Mouse (Mus musculus) liver, embryonic 12.5 days (tissue): ENCODE data around the gene Ccnb1ip1. TPM values are rescaled to one million over a fixed set of nuclear protein-coding genes. Genes with fewer than 3 reads are reported as not detected.
"Not testable (repeated sequence)": the region's sequence is repeated elsewhere in the genome, so short reads cannot be mapped to it uniquely, and the experiment has no call there.

Source experiments
- ATAC-seq: fragments of 200-750 bp; cut with Nextera tagmentation; 2 replicates; pipeline ENCODE4 v1.8.0; 2017; ENCODE audit warnings: moderate number of reproducible peaks, mild to moderate bottlenecking, moderate library complexity
- H3K27ac ChIP-seq: fragments of 300-500 bp; sonication (generic); 2 replicates; pipeline ENCODE4 v1.5.1; 2016; ENCODE audit warnings: mild to moderate bottlenecking
- H3K27me3 ChIP-seq: fragments of 300-500 bp; sonication (generic); replicated peaks from 2 replicates; pipeline ENCODE4 v1.6.1; 2016; ENCODE audit warnings: mild to moderate bottlenecking, moderate library complexity
- H3K36me3 ChIP-seq: fragments of 300-500 bp; sonication (generic); 2 replicates; pipeline ENCODE4 v1.6.1; 2016; ENCODE audit warnings: mild to moderate bottlenecking, moderate library complexity
- H3K4me1 ChIP-seq: fragments of 300-500 bp; sonication (generic); 2 replicates; pipeline ENCODE4 v1.6.1; 2016
- H3K4me2 ChIP-seq: fragments of 300-500 bp; sonication (generic); 2 replicates; pipeline ENCODE4 v1.6.1; 2016; ENCODE audit warnings: mild to moderate bottlenecking, moderate library complexity
- H3K4me3 ChIP-seq: fragments of 300-500 bp; sonication (generic); 2 replicates; pipeline ENCODE4 v1.5.1; 2016; ENCODE audit warnings: mild to moderate bottlenecking, moderate library complexity
- H3K9ac ChIP-seq: fragments of 300-500 bp; sonication (generic); 2 replicates; pipeline ENCODE4 v1.6.1; 2016; ENCODE audit warnings: mild to moderate bottlenecking, moderate library complexity
- H3K9me3 ChIP-seq: fragments of 300-500 bp; sonication (generic); replicated peaks from 2 replicates; pipeline ENCODE4 v1.6.1; 2016; ENCODE audit warnings: mild to moderate bottlenecking, moderate library complexity
- WGBS: fragments of 180-500 bp; shearing (Covaris S2); methylation state at CpG from one replicate; pipeline ENCODE4 v1.1.7; 2016; ENCODE audit not compliant: insufficient replicate concordance; 5-methylcytosine and 5-hydroxymethylcytosine counted together
- polyA plus RNA-seq: library from polyadenylated mRNA; unstranded; fragments of >200 nt; fragmentation: Nextera tagmentation; extraction: Ambion mirVana; gene quantifications from 2 replicates; pipeline ENCODE4 v1.2.1, GENCODE M21; 2016

The Ccnb1ip1 gene
- not detected in 2 replicates for polyA plus RNA-seq

- H3K9ac ChIP-seq: peak within 1 kb of the TSS; percentile 85
- ATAC-seq: peak; percentile 99
- peaks cover 27% of the 10 kb centered on the region for H3K36me3 ChIP-seq
- peak within 1 kb of the TSS; percentile 73 for H3K4me2 ChIP-seq
- under 1% methylated on average over 42 of the region's 42 CpGs for WGBS
- H3K4me3 ChIP-seq: peak within 1 kb of the TSS; percentile 70
- no peaks in the 10 kb centered on the region for H3K27me3 ChIP-seq
- H3K4me1 ChIP-seq: peaks cover 31% of the 10 kb centered on the region
- no peaks in the 10 kb centered on the region for H3K9me3 ChIP-seq
- peak within 1 kb of the TSS; percentile 91 for H3K27ac ChIP-seq
Measured at GRCm38 (mm10) chr14:50807487-50808072, at the start of gene Ccnb1ip1, which contains the start of gene Parp2. Gene Ccnb1ip1 (minus strand): TSS chr14:50807732. Gene Parp2 (plus strand): TSS chr14:50807841.

- Histone ChIP-seq H3K4me3 (no peak overlapping the region), H3K36me3 (peaks cover 9% of the 10 kb centered on the region), H3K27ac (no peak overlapping the region), H3K27me3 (no peaks in the 10 kb centered on the region), H3K9me3 (no peaks in the 10 kb centered on the region), H3K4me2 (no peak overlapping the region), H3K9ac (no peak overlapping the region), H3K4me1 (no peaks in the 10 kb centered on the region)
- ATAC-seq: no peak
- 71% methylated on average over 5 of the region's 5 CpGs for WGBS
Measured at GRCm38 (mm10) chr14:50855788-50856187, 48.3 kb upstream of the Ccnb1ip1 start.

GRCm38 (mm10) chr14:50837236-50837635, 29.7 kb upstream of the Ccnb1ip1 start:
- H3K36me3 ChIP-seq: no peaks in the 10 kb centered on the region
- H3K4me2 ChIP-seq: no peak overlapping the region
- no peaks in the 10 kb centered on the region for H3K4me1 ChIP-seq
- no peak overlapping the region for H3K9ac ChIP-seq
- H3K9me3 ChIP-seq: no peaks in the 10 kb centered on the region
- 73% methylated on average over 6 of the region's 6 CpGs for WGBS
- no peak overlapping the region for H3K4me3 ChIP-seq
- H3K27ac ChIP-seq: no peak overlapping the region
- no peak for ATAC-seq
- no peaks in the 10 kb centered on the region for H3K27me3 ChIP-seq

GRCm38 (mm10) chr14:50834435-50834834, 26.9 kb upstream of the Ccnb1ip1 start:
- ATAC-seq: no peak
- no peak overlapping the region for H3K9ac ChIP-seq
- no peak overlapping the region for H3K4me3 ChIP-seq
- no peaks in the 10 kb centered on the region for H3K9me3 ChIP-seq
- H3K27ac ChIP-seq: no peak overlapping the region
- no peaks in the 10 kb centered on the region for H3K27me3 ChIP-seq
- no peaks in the 10 kb centered on the region for H3K4me1 ChIP-seq
- H3K4me2 ChIP-seq: no peak overlapping the region
- WGBS: 29% methylated on average over 2 of the region's 2 CpGs
- H3K36me3 ChIP-seq: no peaks in the 10 kb centered on the region

- Histone ChIP-seq H3K9me3 (no peaks in the 10 kb centered on the region), H3K27me3 (no peaks in the 10 kb centered on the region), H3K4me3 (no peak overlapping the region), H3K4me1 (no peaks in the 10 kb centered on the region), H3K9ac (no peak overlapping the region), H3K27ac (no peak overlapping the region), H3K4me2 (no peak overlapping the region), H3K36me3 (no peaks in the 10 kb centered on the region)
- 50% methylated on average over 10 of the region's 10 CpGs for WGBS
- ATAC-seq: peak; percentile 46; the same call in 1 of the 2 replicates
Measured at GRCm38 (mm10) chr14:50833964-50834363, 26.4 kb upstream of the Ccnb1ip1 start.

- H3K4me1 ChIP-seq: no peaks in the 10 kb centered on the region
- 59% methylated on average over 3 of the region's 3 CpGs for WGBS
- no peaks in the 10 kb centered on the region for H3K9me3 ChIP-seq
- no peak overlapping the region for H3K4me3 ChIP-seq
- H3K9ac ChIP-seq: no peak overlapping the region
- ATAC-seq: no peak
- no peak overlapping the region for H3K4me2 ChIP-seq
- H3K27ac ChIP-seq: no peak overlapping the region
- H3K27me3 ChIP-seq: no peaks in the 10 kb centered on the region
- H3K36me3 ChIP-seq: no peaks in the 10 kb centered on the region
Measured at GRCm38 (mm10) chr14:50829878-50830277, 22.3 kb upstream of the Ccnb1ip1 start.

GRCm38 (mm10) chr14:50826579-50826978, 19.0 kb upstream of the Ccnb1ip1 start:
- 78% methylated on average over 4 of the region's 4 CpGs for WGBS
- H3K4me2 ChIP-seq: no peak overlapping the region
- H3K9me3 ChIP-seq: no peaks in the 10 kb centered on the region
- H3K27me3 ChIP-seq: no peaks in the 10 kb centered on the region
- H3K4me3 ChIP-seq: no peak overlapping the region
- H3K27ac ChIP-seq: no peak overlapping the region
- no peaks in the 10 kb centered on the region for H3K4me1 ChIP-seq
- no peak for ATAC-seq
- H3K9ac ChIP-seq: no peak overlapping the region
- peaks cover 21% of the 10 kb centered on the region for H3K36me3 ChIP-seq

- Histone ChIP-seq H3K27me3 (no peaks in the 10 kb centered on the region), H3K36me3 (peaks cover 45% of the 10 kb centered on the region), H3K4me3 (no peak overlapping the region), H3K4me1 (no peaks in the 10 kb centered on the region), H3K9ac (no peak overlapping the region), H3K4me2 (no peak overlapping the region), H3K9me3 (no peaks in the 10 kb centered on the region), H3K27ac (no peak overlapping the region)
- ATAC-seq: no peak
- WGBS: 56% methylated on average over 9 of the region's 9 CpGs
Measured at GRCm38 (mm10) chr14:50824219-50824618, 16.7 kb upstream of the Ccnb1ip1 start.

- H3K27ac ChIP-seq: no peak overlapping the region
- H3K4me3 ChIP-seq: no peak overlapping the region
- peaks cover 54% of the 10 kb centered on the region for H3K36me3 ChIP-seq
- H3K27me3 ChIP-seq: no peaks in the 10 kb centered on the region
- no peak for ATAC-seq
- no peak overlapping the region for H3K9ac ChIP-seq
- H3K9me3 ChIP-seq: no peaks in the 10 kb centered on the region
- no peaks in the 10 kb centered on the region for H3K4me1 ChIP-seq
- no peak overlapping the region for H3K4me2 ChIP-seq
- 75% methylated on average over 2 of the region's 2 CpGs for WGBS
Measured at GRCm38 (mm10) chr14:50823240-50823639, 15.7 kb upstream of the Ccnb1ip1 start.

GRCm38 (mm10) chr14:50813060-50813459, 5.5 kb upstream of the Ccnb1ip1 start:
- ATAC-seq: no peak
- Histone ChIP-seq H3K9ac (no peak overlapping the region), H3K9me3 (no peaks in the 10 kb centered on the region), H3K36me3 (peaks cover 79% of the 10 kb centered on the region), H3K27me3 (no peaks in the 10 kb centered on the region), H3K4me3 (no peak overlapping the region), H3K4me2 (no peak overlapping the region), H3K27ac (no peak overlapping the region), H3K4me1 (peaks cover 10% of the 10 kb centered on the region)
- 75% methylated on average over 2 of the region's 2 CpGs for WGBS

GRCm38 (mm10) chr14:50806469-50806868, 1.1 kb downstream of the Ccnb1ip1 start:
- peaks cover 16% of the 10 kb centered on the region for H3K36me3 ChIP-seq
- peak overlapping the region; percentile 91 for H3K27ac ChIP-seq
- peak overlapping the region; percentile 70 for H3K4me3 ChIP-seq
- H3K9ac ChIP-seq: peak overlapping the region; percentile 85; the same call in 1 of the 2 replicates
- H3K9me3 ChIP-seq, ATAC-seq, H3K27me3 ChIP-seq: not testable (repeated sequence)
- peaks cover 34% of the 10 kb centered on the region for H3K4me1 ChIP-seq
- peak overlapping the region; percentile 73 for H3K4me2 ChIP-seq
- 79% methylated on average over 5 of the region's 5 CpGs for WGBS

GRCm38 (mm10) chr14:50804683-50805082, 2.8 kb downstream of the Ccnb1ip1 start:
- 65% methylated on average over 13 of the region's 13 CpGs for WGBS
- ATAC-seq: no peak
- no peak overlapping the region for H3K9ac ChIP-seq

More at GRCm38 (mm10) chr14:50804683-50805082, 2.8 kb downstream of the Ccnb1ip1 start:
- H3K4me2 ChIP-seq: no peak overlapping the region
- H3K9me3 ChIP-seq: no peaks in the 10 kb centered on the region
- no peaks in the 10 kb centered on the region for H3K36me3 ChIP-seq
- H3K27ac ChIP-seq: no peak overlapping the region
- H3K27me3 ChIP-seq: no peaks in the 10 kb centered on the region
- H3K4me3 ChIP-seq: no peak overlapping the region
- H3K4me1 ChIP-seq: peaks cover 34% of the 10 kb centered on the region
